Mouse (Mus musculus) neural tube, embryonic 13.5 days (tissue): ENCODE measurements at regions not wholly inside any gene's neighbourhood (a gene's known extent, or its start where the extent isn't known, plus 50 kb on each side); places are given as distances from the start of the nearest gene placed in this dataset.

Source experiments
- ATAC-seq: fragments of 200-750 bp; cut with Nextera tagmentation; 2 replicates; pipeline ENCODE4 v1.8.0; 2017; ENCODE audit warnings: low read depth, mild to moderate bottlenecking, moderate TSS enrichment, moderate library complexity
- H3K27ac ChIP-seq: fragments of 300-500 bp; sonication (generic); replicated peaks from 2 replicates; pipeline ENCODE4 v1.5.1; 2015; ENCODE audit warnings: moderate library complexity, mild to moderate bottlenecking, inconsistent platforms
- H3K27me3 ChIP-seq: fragments of 300-500 bp; sonication (generic); 2 replicates; pipeline ENCODE4 v1.6.1; 2015; ENCODE audit warnings: mild to moderate bottlenecking, inconsistent platforms
- H3K36me3 ChIP-seq: fragments of 300-500 bp; sonication (generic); 2 replicates; pipeline ENCODE4 v1.6.1; 2015; ENCODE audit warnings: mild to moderate bottlenecking, inconsistent platforms
- H3K4me1 ChIP-seq: fragments of 300-500 bp; sonication (generic); replicated peaks from 2 replicates; pipeline ENCODE4 v1.6.1; 2015; ENCODE audit warnings: inconsistent platforms
- H3K4me2 ChIP-seq: fragments of 300-500 bp; sonication (generic); 2 replicates; pipeline ENCODE4 v1.6.1; 2015; ENCODE audit warnings: inconsistent platforms, mild to moderate bottlenecking, moderate library complexity
- H3K4me3 ChIP-seq: fragments of 300-500 bp; sonication (generic); 2 replicates; pipeline ENCODE4 v1.5.1; 2015; ENCODE audit warnings: mild to moderate bottlenecking, inconsistent platforms
- H3K9ac ChIP-seq: fragments of 300-500 bp; sonication (generic); 2 replicates; pipeline ENCODE4 v1.6.1; 2015; ENCODE audit warnings: moderate library complexity, mild to moderate bottlenecking, inconsistent platforms
- H3K9me3 ChIP-seq: fragments of 300-500 bp; sonication (generic); 2 replicates; pipeline ENCODE4 v1.6.1; 2016; ENCODE audit warnings: inconsistent platforms
- WGBS: fragments of 180-500 bp; shearing (Covaris S2); methylation state at CpG from one replicate; pipeline ENCODE4 v1.1.7; 2015; 5-methylcytosine and 5-hydroxymethylcytosine counted together

DNA sequence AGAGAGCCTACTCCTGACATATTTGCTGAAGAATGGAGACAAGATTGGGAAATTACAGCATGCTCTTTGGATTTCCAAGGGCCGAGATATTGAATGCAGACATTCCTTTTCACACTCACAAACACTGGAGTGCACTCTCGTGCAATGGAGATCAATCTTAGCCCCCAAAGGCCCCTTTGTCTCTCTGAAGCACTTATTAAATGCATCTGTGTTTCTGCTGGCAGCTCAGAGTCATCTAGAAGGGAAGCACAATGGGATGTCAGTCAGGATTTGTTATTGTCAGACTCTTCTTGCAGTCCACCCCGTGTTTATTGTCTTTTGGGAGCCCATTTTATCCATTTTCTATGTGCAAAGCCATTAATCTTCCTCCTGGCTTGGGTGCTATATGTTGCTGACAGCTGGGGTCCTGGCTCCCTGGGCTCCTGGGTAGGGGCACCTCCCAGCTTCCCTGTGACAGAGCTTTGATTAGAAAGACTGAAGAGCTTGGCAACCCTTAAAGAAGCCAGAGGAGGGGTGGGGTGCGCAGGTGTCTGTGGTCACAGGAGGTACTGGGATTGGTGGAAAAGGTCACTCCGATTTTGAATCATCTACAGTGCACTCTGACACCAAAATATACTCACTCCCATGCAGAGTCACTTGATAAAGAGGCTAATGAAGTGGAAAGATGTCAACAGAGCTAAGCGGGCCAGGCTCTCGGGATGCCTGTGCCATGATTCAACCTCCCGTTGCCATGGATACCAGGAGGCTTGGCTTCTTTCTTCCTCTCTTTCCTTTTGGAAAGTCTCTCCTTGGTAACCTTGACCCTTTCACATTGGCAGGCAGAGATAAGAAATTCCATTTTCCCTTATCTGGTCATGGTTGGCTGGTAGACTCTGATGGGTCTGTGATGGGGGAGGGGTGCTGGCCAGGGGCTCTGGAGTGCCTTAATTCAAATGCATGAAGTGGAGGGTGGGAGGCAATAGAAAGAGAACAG, 220.8 kb upstream of the Ppp2r3a start:
- H3K9me3 ChIP-seq = no peaks in the 10 kb centered on the region
- no peak overlapping the region for H3K9ac ChIP-seq
- ATAC-seq = peak; percentile 92
- H3K27me3 ChIP-seq = no peaks in the 10 kb centered on the region
- H3K4me1 ChIP-seq = peaks cover 25% of the 10 kb centered on the region
- 15% methylated on average over 8 of the region's 8 CpGs for WGBS
- H3K27ac ChIP-seq = peak overlapping the region; percentile 85
- H3K36me3 ChIP-seq = no peaks in the 10 kb centered on the region
- H3K4me3 ChIP-seq = no peak overlapping the region
- peak overlapping the region; percentile 13; the same call in 1 of the 2 replicates for H3K4me2 ChIP-seq

DNA sequence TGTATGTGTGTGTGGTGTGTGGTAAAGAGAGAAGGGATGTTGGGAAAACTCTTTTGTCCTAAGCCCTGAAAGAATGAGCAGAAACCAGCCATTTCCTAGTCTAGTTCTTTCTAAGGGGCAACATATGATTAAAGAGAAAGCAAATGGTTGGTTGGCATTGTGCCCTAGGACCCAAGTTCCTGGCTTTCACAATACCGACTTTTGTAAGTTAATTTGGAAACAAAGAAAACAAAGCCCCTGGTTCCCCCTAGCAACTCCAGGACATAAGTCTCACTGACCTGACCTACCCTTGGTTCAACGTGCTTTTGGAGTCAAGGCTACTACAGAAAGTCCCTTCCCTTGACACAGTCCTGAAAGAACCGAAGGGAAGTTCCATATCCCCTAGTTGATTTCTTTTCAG, 220.1 kb upstream of the Ppp2r3a start:
- Histone ChIP-seq H3K4me1 (peaks cover 25% of the 10 kb centered on the region), H3K27ac (peak overlapping the region; percentile 85), H3K9me3 (no peaks in the 10 kb centered on the region), H3K4me3 (no peak overlapping the region), H3K36me3 (no peaks in the 10 kb centered on the region), H3K4me2 (no peak overlapping the region), H3K9ac (no peak overlapping the region), H3K27me3 (no peaks in the 10 kb centered on the region)
- peak; percentile 30; the same call in 1 of the 2 replicates for ATAC-seq
- WGBS = 15% methylated on average over 3 of the region's 3 CpGs

GRCm38 (mm10) chr9:101469756-101470155, 218.2 kb upstream of the Ppp2r3a start:
- H3K4me1 ChIP-seq = peaks cover 28% of the 10 kb centered on the region
- H3K4me3 ChIP-seq = no peak overlapping the region
- ATAC-seq = no peak
- no peaks in the 10 kb centered on the region for H3K36me3 ChIP-seq
- H3K4me2 ChIP-seq = no peak overlapping the region
- H3K9me3 ChIP-seq = no peaks in the 10 kb centered on the region
- H3K27ac ChIP-seq = no peak overlapping the region
- no peaks in the 10 kb centered on the region for H3K27me3 ChIP-seq
- WGBS = 82% methylated on average over 3 of the region's 3 CpGs
- H3K9ac ChIP-seq = no peak overlapping the region

GRCm38 (mm10) chr9:101464727-101465427, 213.3 kb upstream of the Ppp2r3a start:
- H3K4me2 ChIP-seq = peak overlapping the region; percentile 7; the same call in 1 of the 2 replicates
- peaks cover 12% of the 10 kb centered on the region for H3K4me1 ChIP-seq
- H3K9ac ChIP-seq = no peak overlapping the region
- H3K9me3 ChIP-seq = no peaks in the 10 kb centered on the region
- no peak overlapping the region for H3K4me3 ChIP-seq
- ATAC-seq = no peak
- H3K36me3 ChIP-seq = no peaks in the 10 kb centered on the region
- WGBS = 45% methylated on average over 18 of the region's 18 CpGs
- no peaks in the 10 kb centered on the region for H3K27me3 ChIP-seq
- no peak overlapping the region for H3K27ac ChIP-seq

- peaks cover 25% of the 10 kb centered on the region for H3K4me1 ChIP-seq
- H3K4me2 ChIP-seq = no peak overlapping the region
- no peaks in the 10 kb centered on the region for H3K36me3 ChIP-seq
- no peak overlapping the region for H3K9ac ChIP-seq
- no peak for ATAC-seq
- no peaks in the 10 kb centered on the region for H3K9me3 ChIP-seq
- peak overlapping the region; percentile 71 for H3K27ac ChIP-seq
- 18% methylated on average over 11 of the region's 11 CpGs for WGBS
- no peaks in the 10 kb centered on the region for H3K27me3 ChIP-seq
- no peak overlapping the region for H3K4me3 ChIP-seq
Measured at GRCm38 (mm10) chr9:101458947-101459627, 207.5 kb upstream of the Ppp2r3a start.

DNA sequence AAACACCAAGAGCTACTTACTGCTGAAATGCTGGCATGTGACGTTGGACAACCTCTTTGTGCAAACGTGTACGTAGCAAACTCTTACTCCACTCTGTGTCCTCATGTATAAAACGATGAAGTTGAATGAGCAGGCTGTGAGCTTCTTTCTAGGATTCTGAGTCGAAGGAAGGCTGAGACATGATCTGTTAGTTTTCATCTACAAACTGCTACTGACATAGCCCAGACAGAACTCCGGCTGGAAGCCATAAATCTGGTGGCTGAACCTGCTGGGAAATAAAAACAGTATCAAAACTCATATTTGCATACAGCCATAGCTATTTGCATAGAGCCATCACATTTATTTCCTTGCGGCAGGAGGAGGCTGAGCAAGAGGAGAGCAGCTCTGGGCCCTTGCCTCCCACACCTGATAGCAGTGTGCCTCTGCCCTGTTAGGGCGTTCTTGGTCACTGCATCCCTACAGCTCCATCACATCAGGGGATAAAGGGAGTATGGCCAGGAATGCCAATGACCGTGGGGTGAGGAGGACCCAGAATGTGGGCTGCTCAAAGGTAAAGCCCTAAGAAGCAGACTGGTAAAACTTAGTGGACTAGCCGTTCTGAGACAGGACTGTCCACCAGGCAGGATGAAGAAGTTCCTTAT, 206.8 kb upstream of the Ppp2r3a start:
- no peaks in the 10 kb centered on the region for H3K9me3 ChIP-seq
- peaks cover 25% of the 10 kb centered on the region for H3K4me1 ChIP-seq
- H3K36me3 ChIP-seq = no peaks in the 10 kb centered on the region
- no peak overlapping the region for H3K9ac ChIP-seq
- peak; percentile 56; the same call in 1 of the 2 replicates for ATAC-seq
- H3K4me2 ChIP-seq = no peak overlapping the region
- 62% methylated on average over 10 of the region's 10 CpGs for WGBS
- no peaks in the 10 kb centered on the region for H3K27me3 ChIP-seq
- peak overlapping the region; percentile 71 for H3K27ac ChIP-seq
- H3K4me3 ChIP-seq = no peak overlapping the region

GRCm38 (mm10) chr9:101446316-101446715, 194.7 kb upstream of the Ppp2r3a start:
- no peak for ATAC-seq
- H3K27me3 ChIP-seq = no peaks in the 10 kb centered on the region
- no peaks in the 10 kb centered on the region for H3K4me1 ChIP-seq
- no peak overlapping the region for H3K4me3 ChIP-seq
- H3K9ac ChIP-seq = no peak overlapping the region
- 92% methylated on average over 2 of the region's 2 CpGs for WGBS
- no peak overlapping the region for H3K27ac ChIP-seq
- no peak overlapping the region for H3K4me2 ChIP-seq
- H3K9me3 ChIP-seq = no peaks in the 10 kb centered on the region
- no peaks in the 10 kb centered on the region for H3K36me3 ChIP-seq

- WGBS = 80% methylated on average over 5 of the region's 5 CpGs
- H3K9ac ChIP-seq = no peak overlapping the region
- no peaks in the 10 kb centered on the region for H3K9me3 ChIP-seq
- no peak overlapping the region for H3K27ac ChIP-seq
- H3K4me3 ChIP-seq = no peak overlapping the region
- H3K36me3 ChIP-seq = no peaks in the 10 kb centered on the region
- no peaks in the 10 kb centered on the region for H3K4me1 ChIP-seq
- no peaks in the 10 kb centered on the region for H3K27me3 ChIP-seq
- H3K4me2 ChIP-seq = no peak overlapping the region
- peak; percentile 23; the same call in 1 of the 2 replicates for ATAC-seq
Measured at GRCm38 (mm10) chr9:101445764-101446163, 194.2 kb upstream of the Ppp2r3a start.

- Histone ChIP-seq H3K36me3 (no peaks in the 10 kb centered on the region), H3K4me3 (no peak overlapping the region), H3K9ac (no peak overlapping the region), H3K4me2 (no peak overlapping the region), H3K9me3 (no peaks in the 10 kb centered on the region), H3K27me3 (no peaks in the 10 kb centered on the region), H3K27ac (no peak overlapping the region), H3K4me1 (no peaks in the 10 kb centered on the region)
- 95% methylated on average over 1 of the region's 1 CpGs for WGBS
- ATAC-seq = no peak
Measured at GRCm38 (mm10) chr9:101445293-101445692, 193.7 kb upstream of the Ppp2r3a start.

DNA sequence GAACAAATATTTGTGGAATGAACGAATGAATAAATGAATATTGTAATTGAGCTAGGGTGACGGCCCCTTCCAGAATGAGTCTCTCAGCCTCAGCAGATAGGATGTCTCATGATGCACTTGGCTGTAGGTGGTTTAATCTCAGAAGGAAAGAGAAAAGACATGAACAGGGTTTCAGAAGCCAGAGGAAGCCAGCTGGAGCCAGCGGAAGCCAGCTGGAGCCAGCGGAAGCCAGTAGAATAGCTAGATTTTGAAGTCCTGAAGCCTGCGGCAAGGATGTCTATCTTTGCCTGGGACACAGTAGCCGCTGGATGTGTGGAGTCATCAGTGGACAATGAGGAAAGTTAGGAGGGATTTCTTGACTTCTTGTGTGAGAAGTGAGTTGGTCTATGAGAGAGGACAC, 188.3 kb upstream of the Ppp2r3a start:
- H3K4me1 ChIP-seq = peaks cover 6% of the 10 kb centered on the region
- H3K9ac ChIP-seq = no peak overlapping the region
- H3K36me3 ChIP-seq = no peaks in the 10 kb centered on the region
- no peak overlapping the region for H3K27ac ChIP-seq
- 91% methylated on average over 6 of the region's 6 CpGs for WGBS
- H3K4me2 ChIP-seq = no peak overlapping the region
- no peaks in the 10 kb centered on the region for H3K9me3 ChIP-seq
- H3K4me3 ChIP-seq = no peak overlapping the region
- ATAC-seq = no peak
- no peaks in the 10 kb centered on the region for H3K27me3 ChIP-seq

- no peaks in the 10 kb centered on the region for H3K27me3 ChIP-seq
- no peak overlapping the region for H3K4me2 ChIP-seq
- H3K27ac ChIP-seq = no peak overlapping the region
- 47% methylated on average over 12 of the region's 12 CpGs for WGBS
- H3K4me1 ChIP-seq = peaks cover 6% of the 10 kb centered on the region
- ATAC-seq = no peak
- no peak overlapping the region for H3K9ac ChIP-seq
- no peaks in the 10 kb centered on the region for H3K36me3 ChIP-seq
- no peaks in the 10 kb centered on the region for H3K9me3 ChIP-seq
- no peak overlapping the region for H3K4me3 ChIP-seq
Measured at GRCm38 (mm10) chr9:101438564-101439180, 187.1 kb upstream of the Ppp2r3a start.
